Mouse (Mus musculus): ENCODE measurements around the gene Gm12248.

DNA sequence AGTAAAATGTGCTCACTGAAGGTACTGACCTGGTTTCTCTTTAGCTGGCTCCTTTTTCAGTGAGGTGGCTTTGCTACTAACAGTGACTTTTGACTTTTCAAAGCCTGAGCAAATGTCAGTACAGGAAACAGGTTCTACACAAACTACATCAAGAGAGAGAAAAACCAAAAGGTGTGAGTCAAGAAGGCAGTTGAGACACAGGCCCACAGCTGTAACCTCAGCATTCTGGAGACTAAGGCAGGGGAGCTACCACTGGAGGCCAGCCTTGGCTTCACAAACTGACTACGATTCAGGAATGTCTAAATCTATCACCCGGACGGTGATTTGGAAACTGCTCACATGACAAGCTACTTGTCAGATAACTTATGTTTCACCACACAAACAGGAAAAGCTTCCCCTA lies 46.5 kb upstream of the Gm12248 start:
- TF ChIP-seq CTCF (IDR thresholded peaks at IDR 0.05; ENCODE audit: low read depth, low read length) = no peak
- TF ChIP-seq POLR2A (IDR thresholded peaks at IDR 0.05; ENCODE audit: insufficient read depth, low read length) = no peak
- no peak for TF ChIP-seq EP300 (IDR thresholded peaks at IDR 0.05; ENCODE audit: insufficient read depth, low read depth, low read length)

All from ES-Bruce4 (cell line).